In the genomic region with DNA sequence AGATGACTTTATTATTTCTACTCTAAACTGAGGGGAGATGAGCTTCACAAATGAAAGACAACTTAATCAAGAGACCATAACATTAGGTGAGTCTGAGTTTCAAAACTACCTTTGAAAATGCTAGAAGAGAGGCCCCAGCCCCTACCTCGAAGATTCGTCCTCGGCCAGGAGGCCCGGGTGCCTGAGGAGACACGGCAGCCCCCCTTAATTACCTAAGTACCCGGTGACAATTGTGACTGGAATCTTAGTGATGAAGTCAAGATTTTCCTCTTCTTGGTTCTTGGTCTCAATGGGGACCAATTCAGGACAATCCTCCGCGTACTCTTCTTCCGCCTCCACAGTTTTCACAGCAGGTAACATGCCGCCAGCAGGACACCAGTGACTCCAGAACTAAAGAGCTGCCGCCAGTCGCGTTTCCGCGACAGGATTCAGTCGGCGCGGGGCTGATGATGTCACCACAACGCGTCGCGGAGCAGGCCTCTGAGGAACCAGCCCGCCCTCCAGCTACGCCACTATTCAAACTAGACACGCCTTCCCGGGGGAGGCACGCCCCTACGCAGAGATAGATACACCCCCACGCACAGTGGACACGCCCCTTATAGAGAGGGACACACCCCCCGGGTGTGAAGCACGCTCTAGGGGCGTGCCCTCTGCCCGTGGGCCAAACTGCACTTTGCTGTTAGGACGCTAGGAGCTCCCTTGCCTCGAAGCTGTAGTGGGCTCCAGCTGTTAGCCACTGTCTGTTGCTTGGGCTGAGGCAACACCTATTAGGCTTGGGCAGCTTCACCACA, we compare ENCODE assay signal across 8 mouse cellular contexts. TPM values are rescaled to one million over a fixed set of nuclear protein-coding genes. Genes with fewer than 3 reads are reported as not detected.
DNase-seq lines count a peak whose midpoint lies in the region; ATAC-seq and TF ChIP-seq lines count a peak whose summit lies in the region.

Gene Cbwd1, minus strand, starts transcription at position 439 of the 791 bp plus-strand sequence.

- no peaks in the 10 kb centered on the region for H3K9me3 ChIP-seq in ES-E14 (ENCODE audit: control insufficient read depth, insufficient read depth, low read depth, low read length)
- H3K9me3 ChIP-seq in forebrain, embryonic 15.5 days = no peaks in the 10 kb centered on the region

- in situ Hi-C loops in ES-E14 (cut with MboI; ENCODE audit: low sequenced_read_pairs in 2 of 2, unreplicated experiment in 2 of 2) = no loop called here

- no peaks in the 10 kb centered on the region for H3K27me3 ChIP-seq in forebrain, embryonic 15.5 days

- under 1% methylated on average over 36 of the region's 36 CpGs for WGBS in forebrain, embryonic 15.5 days
- WGBS in lung, adult 2 months = under 1% methylated on average over 36 of the region's 36 CpGs

- H3K36me3 ChIP-seq in ES-E14 (ENCODE audit: control insufficient read depth, insufficient read depth, low read length, poor library complexity, severe bottlenecking) = no peaks in the 10 kb centered on the region
- H3K36me3 ChIP-seq in forebrain, embryonic 15.5 days = no peaks in the 10 kb centered on the region

- H3K27ac ChIP-seq in ES-E14 (ENCODE audit: insufficient read depth, low read depth, low read length, poor library complexity, severe bottlenecking) = no peak within 1 kb of the TSS
- 0 out of 2 replicates have a peak within 1 kb of the TSS, but pooled peaks have one; percentile 11 for H3K27ac ChIP-seq in forebrain, embryonic 15.5 days (replicated peaks)

- intact Hi-C loops in heart, postnatal 25 days (cut with DNase I) = loop anchor here (2.0 to 5.0 kb wide), 2 partner anchors 373 to 486 kb away; no protein-coding TSS in a partner anchor

- peak within 1 kb of the TSS; percentile 87 for H3K9ac ChIP-seq in ES-E14 (ENCODE audit: insufficient read depth, low read depth, low read length, poor library complexity, severe bottlenecking)
- H3K9ac ChIP-seq in forebrain, embryonic 15.5 days (replicated peaks) = peak within 1 kb of the TSS; percentile 79

- peak; percentile 100 for ATAC-seq in forebrain, embryonic 15.5 days (replicated peaks)
- peak; percentile 99 for ATAC-seq in neutrophil, adult 5-6 weeks (ENCODE audit: extremely low read depth, insufficient number of reproducible peaks, low FRiP score, poor library complexity, severe bottlenecking)

- H3K4me2 ChIP-seq in forebrain, embryonic 15.5 days (replicated peaks) = peak within 1 kb of the TSS; percentile 73

- peak; percentile 98 for DNase-seq in ES-E14 (ENCODE audit: low read depth, low spot score)
- DNase-seq in cerebellum, adult 11-12 months = peak; percentile 95
- DNase-seq in heart, postnatal 25 days (ENCODE audit: low spot score) = peak; percentile 97
- DNase-seq in layer of hippocampus, adult 18-20 months (ENCODE audit: low spot score in 2 of 2) = peak; percentile 95 to 98
- DNase-seq in lung, adult 2 months = peak; percentile 98
- peak; percentile 96 to 97 for DNase-seq in thymus, adult 18-20 months

- H3K4me3 ChIP-seq in ES-E14 (ENCODE audit: insufficient read depth in 1 of 2, low read depth in 1 of 2, low read length in 2 of 2, poor library complexity in 1 of 2, severe bottlenecking in 1 of 2) = peak within 1 kb of the TSS; percentile 81 to 92
- peak within 1 kb of the TSS; percentile 89 for H3K4me3 ChIP-seq in forebrain, embryonic 15.5 days
- peak within 1 kb of the TSS; percentile 96 for H3K4me3 ChIP-seq in lung, adult 2 months (replicated peaks; ENCODE audit: extremely low read depth, low read depth, low read length)

- peak; percentile 88 for TF ChIP-seq POLR2A in lung, adult 2 months (IDR thresholded peaks at IDR 0.05; ENCODE audit: borderline replicate concordance, extremely low read depth, low read depth, low read length)

- TF ChIP-seq CTCF in lung, adult 2 months (IDR thresholded peaks at IDR 0.05; ENCODE audit: insufficient read depth, low read length) = peak; percentile 97

- no peaks in the 10 kb centered on the region for H3K4me1 ChIP-seq in ES-E14 (ENCODE audit: control insufficient read depth in 2 of 2, insufficient read depth in 2 of 2, low read length in 2 of 2, poor library complexity in 1 of 2)
- peaks cover 9% of the 10 kb centered on the region for H3K4me1 ChIP-seq in forebrain, embryonic 15.5 days
- peaks cover 3% of the 10 kb centered on the region; the same call in 1 of the 2 replicates for H3K4me1 ChIP-seq in lung, adult 2 months (ENCODE audit: control insufficient read depth, insufficient read depth, low read length)

TF ChIP-seq in ES-E14, 5 proteins besides CTCF, POLR2A, EP300 and RAD21:
- TF ChIP-seq ZC3H11A (IDR thresholded peaks at IDR 0.05; ENCODE audit: borderline replicate concordance, low read depth, low read length) (0 out of 2 replicates have a peak, but pooled peaks have one; percentile 4), HCFC1 (IDR thresholded peaks at IDR 0.05; ENCODE audit: borderline replicate concordance, insufficient read depth, low read length) (peak; percentile 80), CHD2 (IDR thresholded peaks at IDR 0.05; ENCODE audit: low read depth, low read length) (no peak), ZNF384 (IDR thresholded peaks at IDR 0.05; ENCODE audit: low read depth, low read length) (0 out of 2 replicates have a peak, but pooled peaks have one; percentile 25), MAFK (IDR thresholded peaks at IDR 0.05; ENCODE audit: insufficient read depth, low read depth, low read length) (no peak)

RNA-seq across cellular contexts. Expression of gene Cbwd1, which starts in this region (rescaled TPM):
- total RNA-seq in ES-E14 (2012; rRNA removed) = 19.3 and 30.5 TPM in 2 replicates
- 16.0 and 18.5 TPM in 2 replicates for polyA plus RNA-seq in forebrain, embryonic 15.5 days (2015; fragmentation: Nextera tagmentation; extraction: Ambion mirVana)
- 10 to 100 TPM in 1 of 2 experiments, 1 to 10 TPM in 1; 7.8 to 10.2 TPM for total RNA-seq in heart, postnatal 25 days (2021)
- total RNA-seq in layer of hippocampus, adult 18-20 months (2021) = 10 to 100 TPM; 14.8 to 15.8 TPM
- polyA plus RNA-seq in lung, adult 2 months (2012; rRNA removed) = 0.96 and 2.6 TPM in 2 replicates
- total RNA-seq in neutrophil, adult 5-6 weeks (2017) = 13.7 and 21.6 TPM in 2 replicates
